Mouse (Mus musculus) midbrain, embryonic 11.5 days (tissue): ENCODE data around the gene Htra1. TPM values are rescaled to one million over a fixed set of nuclear protein-coding genes. Genes with fewer than 3 reads are reported as not detected.

ENCODE experiments used
- ATAC-seq: fragments of 200-750 bp; cut with Nextera tagmentation; 2 replicates; pipeline ENCODE4 v1.8.0; 2017; ENCODE audit warnings: moderate TSS enrichment, moderate library complexity; ENCODE audit not compliant: low FRiP score
- DNase-seq: peaks from one replicate; pipeline ENCODE4 v3.0.0; 2015; ENCODE audit warnings: low spot score; ENCODE audit errors: missing footprints
- H3K27ac ChIP-seq: fragments of 300-500 bp; sonication (generic); 2 replicates; pipeline ENCODE4 v1.5.1; 2014; ENCODE audit warnings: low read depth, low read length
- H3K27me3 ChIP-seq: fragments of 300-500 bp; sonication (generic); 2 replicates; pipeline ENCODE4 v1.6.1; 2014; ENCODE audit warnings: mild to moderate bottlenecking, low read length, moderate library complexity, mixed read lengths; ENCODE audit not compliant: control insufficient read depth, insufficient read depth
- H3K36me3 ChIP-seq: fragments of 300-500 bp; sonication (generic); 2 replicates; pipeline ENCODE4 v1.6.1; 2014; ENCODE audit warnings: mild to moderate bottlenecking, low read length, moderate library complexity, mixed read lengths; ENCODE audit not compliant: control insufficient read depth, insufficient read depth
- H3K4me1 ChIP-seq: fragments of 300-500 bp; sonication (generic); 2 replicates; pipeline ENCODE4 v1.6.1; 2014; ENCODE audit warnings: low read length; ENCODE audit not compliant: control insufficient read depth, insufficient read depth
- H3K4me2 ChIP-seq: fragments of 300-500 bp; sonication (generic); 2 replicates; pipeline ENCODE4 v1.6.1; 2014; ENCODE audit warnings: mild to moderate bottlenecking, moderate library complexity
- H3K4me3 ChIP-seq: fragments of 300-500 bp; sonication (generic); 2 replicates; pipeline ENCODE4 v1.5.1; 2014; ENCODE audit warnings: low read depth, low read length
- H3K9ac ChIP-seq: fragments of 300-500 bp; sonication (generic); 2 replicates; pipeline ENCODE4 v1.6.1; 2014; ENCODE audit warnings: low read length
- H3K9me3 ChIP-seq: fragments of 300-500 bp; sonication (generic); 2 replicates; pipeline ENCODE4 v1.6.1; 2016; ENCODE audit warnings: low read length; ENCODE audit not compliant: control insufficient read depth
- WGBS: fragments of 180-500 bp; shearing (Covaris S2); extraction: QIAGEN DNeasy Blood & Tissue Kit; methylation state at CpG from one replicate; pipeline ENCODE4 v1.1.7; 2014; 5-methylcytosine and 5-hydroxymethylcytosine counted together
- polyA plus RNA-seq: library from polyadenylated mRNA; unstranded; fragments of >200 nt; fragmentation: Nextera tagmentation; extraction: Ambion mirVana; gene quantifications from 2 replicates; pipeline ENCODE4 v1.2.1, GENCODE M21; 2014

Gene Htra1
- polyA plus RNA-seq, 1 experiment from 2014 or later, result 2.7 TPM

- WGBS, result 55% methylated on average over 8 of the region's 8 CpGs
- no peak overlapping the region for H3K4me2 ChIP-seq
- ATAC-seq (no peak), DNase-seq (peak; percentile 87)
- no peak overlapping the region for H3K4me3 ChIP-seq
- H3K9ac ChIP-seq, result no peak overlapping the region
- no peak overlapping the region for H3K27ac ChIP-seq
- no peaks in the 10 kb centered on the region for H3K36me3 ChIP-seq
- no peaks in the 10 kb centered on the region for H3K4me1 ChIP-seq
- no peaks in the 10 kb centered on the region for H3K27me3 ChIP-seq
- H3K9me3 ChIP-seq, result no peaks in the 10 kb centered on the region
These were observed 58.0 kb downstream of the Htra1 start for GRCm38 (mm10) chr7:130993907-130994306.

GRCm38 (mm10) chr7:131001976-131002726, 66.2 kb downstream of the Htra1 start:
- Histone ChIP-seq H3K36me3 (no peaks in the 10 kb centered on the region), H3K27ac (no peak overlapping the region), H3K9ac (no peak overlapping the region), H3K27me3 (no peaks in the 10 kb centered on the region), H3K9me3 (peaks cover 4% of the 10 kb centered on the region; the same call in 1 of the 2 replicates), H3K4me2 (no peak overlapping the region), H3K4me1 (no peaks in the 10 kb centered on the region), H3K4me3 (no peak overlapping the region)
- WGBS, result 92% methylated on average over 12 of the region's 12 CpGs
- ATAC-seq, result no peak
- peak; percentile 35 for DNase-seq

GRCm38 (mm10) chr7:131004071-131004470, 68.2 kb downstream of the Htra1 start:
- H3K4me2 ChIP-seq, result no peak overlapping the region
- no peak overlapping the region for H3K9ac ChIP-seq
- H3K4me3 ChIP-seq, result no peak overlapping the region
- 83% methylated on average over 5 of the region's 5 CpGs for WGBS
- no peaks in the 10 kb centered on the region for H3K36me3 ChIP-seq
- DNase-seq (peak; percentile 31), ATAC-seq (no peak)
- no peaks in the 10 kb centered on the region for H3K27me3 ChIP-seq
- peaks cover 4% of the 10 kb centered on the region; the same call in 1 of the 2 replicates for H3K9me3 ChIP-seq
- H3K4me1 ChIP-seq, result no peaks in the 10 kb centered on the region
- H3K27ac ChIP-seq, result no peak overlapping the region

GRCm38 (mm10) chr7:131007221-131007620, 71.3 kb downstream of the Htra1 start:
- peaks cover 4% of the 10 kb centered on the region; the same call in 1 of the 2 replicates for H3K9me3 ChIP-seq
- H3K4me2 ChIP-seq, result no peak overlapping the region
- H3K36me3 ChIP-seq, result no peaks in the 10 kb centered on the region
- H3K4me1 ChIP-seq, result no peaks in the 10 kb centered on the region
- no peak for DNase-seq
- no peak overlapping the region for H3K27ac ChIP-seq
- ATAC-seq, result no peak
- no peak overlapping the region for H3K9ac ChIP-seq
- no peak overlapping the region for H3K4me3 ChIP-seq
- H3K27me3 ChIP-seq, result no peaks in the 10 kb centered on the region
- 97% methylated on average over 2 of the region's 2 CpGs for WGBS

GRCm38 (mm10) chr7:131009178-131009577, 73.3 kb downstream of the Htra1 start:
- peaks cover 4% of the 10 kb centered on the region; the same call in 1 of the 2 replicates for H3K9me3 ChIP-seq
- no peak overlapping the region for H3K27ac ChIP-seq
- H3K27me3 ChIP-seq, result no peaks in the 10 kb centered on the region
- no peak overlapping the region for H3K4me2 ChIP-seq
- DNase-seq (peak; percentile 44), ATAC-seq (no peak)
- no peaks in the 10 kb centered on the region for H3K4me1 ChIP-seq
- no peak overlapping the region for H3K4me3 ChIP-seq
- no peaks in the 10 kb centered on the region for H3K36me3 ChIP-seq
- no peak overlapping the region for H3K9ac ChIP-seq
- WGBS, result 86% methylated on average over 5 of the region's 5 CpGs

- no peaks in the 10 kb centered on the region for H3K36me3 ChIP-seq
- H3K4me1 ChIP-seq, result no peaks in the 10 kb centered on the region
- ATAC-seq (no peak), DNase-seq (no peak)
- H3K27ac ChIP-seq, result no peak overlapping the region
- 89% methylated on average over 1 of the region's 1 CpGs for WGBS
- no peaks in the 10 kb centered on the region for H3K27me3 ChIP-seq
- no peak overlapping the region for H3K4me3 ChIP-seq
- H3K4me2 ChIP-seq, result no peak overlapping the region
- H3K9ac ChIP-seq, result no peak overlapping the region
- H3K9me3 ChIP-seq, result peaks cover 2% of the 10 kb centered on the region; the same call in 1 of the 2 replicates
These were observed 76.0 kb downstream of the Htra1 start for GRCm38 (mm10) chr7:131011901-131012300.

GRCm38 (mm10) chr7:131019181-131019580, 83.3 kb downstream of the Htra1 start:
- no peaks in the 10 kb centered on the region for H3K36me3 ChIP-seq
- H3K9me3 ChIP-seq, result peaks cover 2% of the 10 kb centered on the region; the same call in 1 of the 2 replicates
- no peaks in the 10 kb centered on the region for H3K27me3 ChIP-seq
- no peak overlapping the region for H3K27ac ChIP-seq
- WGBS, result 95% methylated on average over 2 of the region's 2 CpGs
- H3K4me1 ChIP-seq, result no peaks in the 10 kb centered on the region
- DNase-seq, result no peak
- ATAC-seq, result no peak
- H3K4me3 ChIP-seq, result no peak overlapping the region
- H3K4me2 ChIP-seq, result no peak overlapping the region
- no peak overlapping the region for H3K9ac ChIP-seq

- DNase-seq, result no peak
- ATAC-seq, result no peak
- Histone ChIP-seq H3K4me3 (no peak overlapping the region), H3K27me3 (no peaks in the 10 kb centered on the region), H3K27ac (no peak overlapping the region), H3K4me1 (peaks cover 5% of the 10 kb centered on the region; the same call in 1 of the 2 replicates), H3K9ac (no peak overlapping the region), H3K36me3 (no peaks in the 10 kb centered on the region), H3K4me2 (no peak overlapping the region), H3K9me3 (no peaks in the 10 kb centered on the region)
- WGBS, result 83% methylated on average over 1 of the region's 1 CpGs
These were observed 88.9 kb downstream of the Htra1 start for GRCm38 (mm10) chr7:131024807-131025206.

- no peak overlapping the region for H3K27ac ChIP-seq
- no peaks in the 10 kb centered on the region for H3K9me3 ChIP-seq
- H3K4me1 ChIP-seq, result peaks cover 5% of the 10 kb centered on the region; the same call in 1 of the 2 replicates
- H3K4me2 ChIP-seq, result no peak overlapping the region
- H3K9ac ChIP-seq, result no peak overlapping the region
- no peaks in the 10 kb centered on the region for H3K27me3 ChIP-seq
- ATAC-seq (no peak), DNase-seq (no peak)
- no peaks in the 10 kb centered on the region for H3K36me3 ChIP-seq
- no peak overlapping the region for H3K4me3 ChIP-seq
- WGBS, result 72% methylated on average over 1 of the region's 1 CpGs
These were observed 91.6 kb downstream of the Htra1 start for GRCm38 (mm10) chr7:131027557-131027956.
